Mouse (Mus musculus) right cerebral cortex, postnatal 25 days (tissue): Measurements from ENCODE around the gene Msx3.
A peak's percentile ranks its signal among the peaks of the same experiment; 100 is the strongest.

Source experiments
- DNase-seq: peaks from one replicate; pipeline ENCODE4 v3.0.0; 2022

Msx3 gene

DNA sequence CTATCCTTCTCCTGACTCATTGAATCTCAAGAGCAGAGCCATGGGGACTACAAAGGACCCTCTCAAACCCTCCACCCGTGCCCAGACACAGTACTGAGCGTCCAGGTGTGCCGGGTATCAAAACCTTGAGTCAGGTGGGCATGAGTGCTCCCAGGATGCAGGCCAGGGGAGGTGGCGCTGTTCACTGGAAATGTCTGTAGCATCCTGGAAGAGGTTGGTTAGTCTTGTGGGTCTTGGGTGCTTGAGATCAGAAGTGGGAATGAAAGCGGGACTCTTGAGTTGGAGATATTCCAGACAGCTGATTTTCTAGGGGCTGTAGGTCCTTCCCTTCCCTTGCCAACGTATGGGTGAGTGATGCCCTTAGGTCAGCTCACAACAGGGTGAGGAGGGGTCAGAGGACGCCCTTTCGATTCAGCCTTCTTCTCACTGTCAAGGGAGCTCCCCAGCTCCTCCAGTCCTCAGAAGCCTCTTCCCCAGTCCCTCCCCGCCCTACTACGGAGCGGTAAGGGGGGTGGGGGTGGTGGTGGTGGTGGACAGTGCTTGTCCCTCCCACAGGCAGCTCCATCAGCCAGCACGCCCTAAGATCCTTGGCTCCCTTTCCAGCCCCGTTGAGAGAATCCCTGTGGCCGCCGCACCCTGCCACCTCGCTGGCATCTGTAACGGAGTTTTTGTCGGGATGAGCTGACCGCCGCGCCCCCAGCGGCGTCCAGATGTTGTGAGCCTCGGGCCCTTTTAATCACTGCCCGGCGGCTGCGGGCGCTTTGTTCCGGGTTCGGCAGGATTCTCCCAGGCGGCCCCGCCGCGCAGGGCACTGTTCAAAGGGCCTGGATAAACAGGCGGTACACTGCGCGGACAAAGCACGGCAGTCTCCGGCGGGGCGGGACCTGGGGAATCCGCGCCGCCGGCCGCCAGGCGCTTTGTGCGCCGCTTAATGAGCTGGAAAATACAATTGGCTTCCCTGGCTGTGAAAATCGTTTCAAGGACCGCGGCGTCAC lies 8.8 kb upstream of the Msx3 start:
- DNase-seq = no peak

DNA sequence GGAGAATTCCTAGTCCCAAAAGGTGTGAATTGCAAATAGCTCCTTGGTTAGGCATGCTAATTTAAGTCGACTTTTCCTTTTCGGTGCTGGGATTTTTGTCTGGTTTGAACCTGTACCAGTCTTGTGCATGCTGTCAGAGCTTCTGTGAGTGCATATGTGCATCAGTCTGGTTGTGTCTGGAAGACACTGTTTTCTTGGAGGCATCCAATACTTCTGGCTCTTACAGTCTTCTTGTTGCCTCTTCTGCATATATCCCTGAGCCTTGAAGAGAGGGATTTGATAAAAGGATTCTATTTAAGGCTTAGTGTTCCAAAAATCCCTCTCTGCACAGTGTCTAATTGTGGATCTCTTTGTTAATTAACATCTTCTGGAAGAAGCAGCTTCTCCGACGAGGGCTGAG lies 5.2 kb upstream of the Msx3 start:
- DNase-seq = no peak

DNA sequence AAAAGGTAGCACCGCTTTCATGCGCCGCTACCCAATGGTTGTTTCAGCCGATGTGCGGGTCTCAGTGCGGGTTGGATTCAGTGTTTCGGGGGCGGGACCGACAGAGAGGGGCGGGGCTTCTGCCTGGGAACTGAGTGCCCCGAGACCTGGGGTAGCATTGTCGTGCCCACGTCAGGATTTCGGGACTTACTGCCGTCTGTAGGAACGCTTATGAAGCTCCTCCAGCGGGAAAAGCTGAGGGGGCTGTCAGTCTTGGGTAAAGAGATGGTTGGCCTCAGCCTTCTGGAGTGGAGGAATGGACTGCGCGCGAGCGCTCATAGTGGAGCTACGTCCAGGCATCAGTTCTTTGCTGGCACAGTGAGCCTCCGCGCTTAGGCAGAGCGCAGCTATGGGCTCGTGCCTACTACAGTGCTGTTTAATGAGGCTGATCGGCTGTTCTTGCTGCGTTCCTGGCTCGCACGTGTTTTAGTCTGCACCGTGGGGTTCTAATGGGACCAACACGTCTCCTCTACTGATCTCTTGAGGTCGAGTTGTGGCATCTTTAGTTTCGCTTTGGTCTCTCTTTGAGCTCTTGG lies 313 bp upstream of the Msx3 start:
- DNase-seq = peak; percentile 32

DNA sequence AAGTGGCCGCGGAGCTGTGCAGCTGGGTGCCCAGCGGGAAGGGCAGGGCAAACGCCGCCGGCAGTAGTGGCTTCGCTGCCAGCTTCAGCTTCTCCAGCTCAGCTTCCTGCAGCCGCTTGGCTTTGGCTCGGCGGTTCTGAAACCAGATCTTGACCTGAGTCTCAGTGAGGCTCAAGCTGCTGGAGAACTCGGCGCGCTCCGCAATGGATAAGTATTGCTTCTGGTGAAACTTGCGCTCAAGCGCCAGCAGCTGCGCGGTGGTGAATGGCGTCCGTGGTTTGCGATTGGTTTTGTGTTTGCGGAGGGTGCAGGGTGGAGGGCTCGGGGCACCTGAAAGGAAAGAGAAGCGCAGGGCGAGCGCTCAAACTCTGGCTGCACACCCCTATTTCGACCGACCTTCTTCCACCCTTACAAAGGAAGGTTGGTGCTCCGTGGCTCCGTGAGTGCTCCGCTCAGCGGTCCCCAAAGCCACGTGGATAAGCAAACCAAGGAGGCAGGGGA lies 1.0 kb downstream of the Msx3 start:
- peak; percentile 33 for DNase-seq

DNA sequence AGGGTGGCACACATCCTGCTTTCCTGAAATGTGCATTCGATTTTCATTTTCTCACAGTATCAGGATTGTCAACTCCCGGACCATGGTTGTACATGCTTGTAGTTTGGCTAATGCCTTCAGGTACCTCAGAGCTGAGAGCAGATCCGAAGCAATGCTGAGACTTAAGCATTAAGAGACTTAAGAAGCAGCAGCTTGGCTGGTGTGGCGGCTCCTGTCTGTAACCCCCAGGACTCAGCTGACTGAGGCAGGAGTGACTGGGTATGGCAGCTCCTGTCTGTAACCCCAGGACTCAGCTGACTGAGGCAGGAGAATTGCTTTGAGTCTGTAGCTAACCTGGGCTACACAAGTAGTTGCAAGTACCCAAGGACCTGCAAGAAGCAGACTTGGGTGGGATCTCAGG lies 3.3 kb downstream of the Msx3 start:
- DNase-seq = no peak

DNA sequence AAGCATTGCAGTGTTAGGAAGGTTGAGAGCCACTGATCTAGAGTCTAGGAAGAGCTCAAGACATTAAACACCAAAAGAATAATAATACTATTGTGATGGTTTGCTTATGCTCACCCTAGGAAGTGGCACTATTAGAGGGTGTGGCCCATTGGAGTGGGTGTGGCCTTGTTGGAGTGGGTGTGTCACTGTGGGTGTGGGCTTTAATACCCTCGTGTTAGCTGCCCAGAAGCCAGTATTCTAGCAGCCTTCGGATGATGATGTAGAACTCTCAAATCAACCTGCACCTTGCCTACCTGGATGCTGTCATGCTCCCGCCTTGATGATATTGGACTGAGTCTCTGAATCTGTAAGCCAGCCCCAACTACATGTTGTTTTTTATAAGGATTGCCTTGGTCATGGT lies 6.2 kb downstream of the Msx3 start:
- no peak for DNase-seq

DNA sequence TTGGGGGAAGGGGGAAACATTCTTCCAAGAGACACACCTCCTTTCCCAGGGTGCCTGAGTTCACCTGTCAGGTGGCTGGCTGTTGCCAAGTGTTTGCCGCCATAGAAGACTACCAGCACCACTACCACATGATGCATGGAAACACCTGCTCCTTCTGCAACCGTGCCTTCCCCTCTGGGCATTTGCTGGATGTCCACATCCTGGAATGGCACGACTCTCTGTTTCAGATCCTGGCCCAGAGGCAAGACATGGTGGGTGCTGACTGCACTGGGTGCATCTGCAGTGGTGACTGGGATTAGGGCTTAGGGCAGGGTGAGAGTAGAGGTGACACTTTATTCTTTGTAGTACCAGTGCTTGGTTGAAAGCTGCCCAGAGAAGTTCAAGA lies 11.7 kb downstream of the Msx3 start:
- no peak for DNase-seq

- DNase-seq = peak; percentile 95
These were observed 12.4 kb downstream of the Msx3 start, which contains the start of the genes Zfp511 and Tubgcp2 for GRCm38 (mm10) chr7:140036281-140037170. Gene Zfp511 (plus strand): TSS chr7:140036391. Gene Tubgcp2 (minus strand): TSS chr7:140036669.

DNA sequence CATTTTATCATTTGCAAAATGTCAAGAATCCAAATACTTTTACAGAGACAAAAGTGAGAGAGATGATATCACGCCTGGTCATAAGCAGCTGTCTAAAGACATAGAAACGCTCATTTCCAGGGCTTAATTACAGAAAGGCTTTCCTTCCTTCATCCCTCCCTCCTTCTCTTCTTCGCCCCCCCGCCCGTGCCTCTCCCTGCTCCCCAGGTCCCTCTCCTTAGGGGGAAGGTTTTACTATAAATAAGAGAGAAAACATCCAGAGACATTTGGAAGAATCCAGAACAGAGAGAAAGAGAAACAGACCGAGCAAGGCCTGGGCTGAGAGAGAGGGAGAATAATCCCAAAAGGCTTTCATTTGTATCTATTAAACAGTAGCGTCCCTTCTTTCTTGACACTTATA lies 13.4 kb downstream of the Msx3 start:
- DNase-seq = no peak

- DNase-seq = no peak
These were observed 15.5 kb downstream of the Msx3 start for GRCm38 (mm10) chr7:140033386-140033785.

GRCm38 (mm10) chr7:140032366-140032765 lies 16.5 kb downstream of the Msx3 start:
- no peak for DNase-seq

GRCm38 (mm10) chr7:140031771-140032170 lies 17.1 kb downstream of the Msx3 start:
- no peak for DNase-seq

DNA sequence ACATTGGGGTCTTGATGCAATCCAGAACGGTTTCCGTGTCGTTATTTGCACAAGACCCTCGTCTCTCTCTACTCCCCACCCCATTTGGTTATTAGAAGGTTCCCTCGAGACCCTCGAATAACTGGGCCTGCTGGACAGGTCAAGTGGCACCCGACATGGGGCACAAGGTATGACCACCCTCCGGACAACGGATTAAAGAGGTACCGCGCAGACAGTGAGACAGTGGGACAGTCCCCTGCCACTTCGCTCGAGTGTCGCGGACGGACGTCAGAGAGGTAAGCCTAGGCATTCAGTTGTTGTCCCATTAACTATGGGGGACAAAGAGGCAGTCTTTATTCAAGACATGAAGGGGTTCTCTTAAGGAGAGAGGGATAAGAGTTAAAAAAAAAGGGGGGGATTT lies 37.6 kb downstream of the Msx3 start:
- DNase-seq = no peak

DNA sequence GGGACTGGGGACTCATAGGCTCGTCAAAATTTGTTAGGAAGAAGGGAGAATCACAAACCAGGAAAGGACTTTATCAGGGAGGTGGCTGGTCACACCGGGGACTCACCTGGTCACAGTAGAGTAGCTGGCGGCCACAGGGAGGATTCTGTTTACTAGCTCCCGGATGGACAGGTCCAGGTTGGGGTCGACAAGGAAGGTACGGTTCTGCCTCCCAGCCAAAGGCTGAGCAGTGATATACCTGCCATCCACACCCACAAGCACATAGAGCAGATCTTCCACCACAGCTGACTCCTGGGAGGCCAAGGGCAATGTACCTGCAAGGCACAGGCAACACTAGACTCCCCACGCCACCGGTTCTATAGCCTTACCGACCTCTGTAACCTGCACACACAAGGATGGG lies 41.1 kb downstream of the Msx3 start:
- no peak for DNase-seq

DNA sequence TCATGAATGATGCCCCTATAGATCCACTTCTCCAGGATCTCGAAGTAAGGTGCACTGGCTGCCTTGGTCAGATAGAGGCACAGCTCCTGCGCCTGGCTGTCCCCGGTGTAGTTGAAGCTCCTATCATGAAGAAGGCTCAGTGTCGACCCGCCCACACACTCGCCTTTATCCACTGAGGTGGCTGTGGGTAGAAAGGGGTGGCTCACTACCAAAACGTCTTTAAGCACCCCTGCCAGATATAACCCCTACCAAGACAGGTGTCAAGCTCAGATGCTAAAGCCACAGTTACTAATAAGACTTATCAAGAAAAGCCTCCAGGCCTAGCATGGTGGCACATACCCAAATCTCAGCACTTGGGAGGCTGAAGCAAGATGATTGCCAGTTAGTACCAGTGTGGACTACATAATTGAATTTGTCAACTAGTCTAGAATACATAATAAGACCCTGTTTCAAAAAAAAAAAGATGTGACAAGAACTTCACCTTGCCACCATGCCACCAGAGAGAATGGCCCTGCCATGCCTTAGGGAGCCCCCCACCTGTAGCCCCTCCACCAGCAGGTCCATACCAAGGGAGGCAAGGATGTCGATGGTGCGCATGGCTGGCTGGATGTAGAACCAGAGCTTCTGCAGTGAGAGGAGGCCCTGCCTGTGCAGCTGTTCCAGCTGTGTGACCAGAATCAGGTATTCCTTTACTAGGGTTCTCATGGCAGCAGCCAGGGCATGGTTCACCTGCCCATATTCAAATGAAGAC lies 41.9 kb downstream of the Msx3 start:
- no peak for DNase-seq

DNA sequence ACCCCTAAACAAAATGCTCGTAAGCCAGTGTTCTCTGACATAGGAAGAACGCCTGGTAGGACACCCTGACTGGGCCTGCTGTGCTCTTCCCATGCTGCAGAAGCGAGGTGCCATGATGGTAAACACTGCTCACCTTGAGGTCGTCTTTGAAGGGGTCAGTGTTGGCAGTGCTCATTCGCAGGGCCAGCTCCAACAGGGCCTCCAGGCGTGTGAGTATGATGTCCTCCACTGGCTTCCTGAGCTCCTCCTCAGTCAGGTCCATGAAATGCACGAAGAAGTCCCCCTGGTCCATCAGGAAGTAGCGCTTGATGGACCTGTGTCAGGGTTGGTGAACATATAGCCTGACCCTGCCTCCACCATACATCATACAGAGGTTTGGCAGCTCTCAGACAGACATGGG lies 44.2 kb downstream of the Msx3 start:
- no peak for DNase-seq

DNA sequence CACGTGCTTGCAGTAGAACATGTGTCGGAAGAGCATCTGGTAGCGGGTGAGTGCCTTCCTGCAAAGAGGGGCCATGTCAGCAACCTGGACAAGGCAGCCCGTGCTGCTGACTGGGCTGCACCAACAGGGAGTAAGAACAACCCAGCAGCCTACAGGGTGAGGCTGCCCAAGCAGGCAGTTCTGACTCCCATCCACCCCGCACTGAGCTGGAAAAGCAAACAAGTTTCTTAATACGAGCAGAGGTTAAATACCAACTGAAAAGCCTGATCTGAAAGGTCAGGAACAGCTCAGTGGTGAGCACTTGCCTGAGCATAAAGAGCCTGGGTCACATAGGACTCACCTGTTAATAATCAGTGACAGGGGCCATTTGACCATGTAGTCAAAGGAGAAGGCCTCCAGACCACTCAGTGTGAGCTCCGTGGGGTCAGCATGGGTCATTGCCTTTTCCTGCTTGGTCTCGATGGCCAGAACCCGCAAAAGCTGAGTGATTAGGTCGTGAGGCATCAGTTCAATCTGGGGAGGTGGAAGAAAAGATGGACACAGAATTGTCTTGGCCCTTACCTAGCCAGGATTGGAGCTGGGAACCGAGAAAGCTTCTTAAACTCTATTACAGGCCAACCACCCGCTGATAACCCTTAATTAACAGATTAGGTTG lies 47.7 kb downstream of the Msx3 start:
- DNase-seq = no peak

GRCm38 (mm10) chr7:139998691-139999350 lies 50.1 kb downstream of the Msx3 start:
- DNase-seq = peak; percentile 38
